Mouse (Mus musculus): ENCODE measurements around the gene Hoxa10.

Gene Hoxa10

DNA sequence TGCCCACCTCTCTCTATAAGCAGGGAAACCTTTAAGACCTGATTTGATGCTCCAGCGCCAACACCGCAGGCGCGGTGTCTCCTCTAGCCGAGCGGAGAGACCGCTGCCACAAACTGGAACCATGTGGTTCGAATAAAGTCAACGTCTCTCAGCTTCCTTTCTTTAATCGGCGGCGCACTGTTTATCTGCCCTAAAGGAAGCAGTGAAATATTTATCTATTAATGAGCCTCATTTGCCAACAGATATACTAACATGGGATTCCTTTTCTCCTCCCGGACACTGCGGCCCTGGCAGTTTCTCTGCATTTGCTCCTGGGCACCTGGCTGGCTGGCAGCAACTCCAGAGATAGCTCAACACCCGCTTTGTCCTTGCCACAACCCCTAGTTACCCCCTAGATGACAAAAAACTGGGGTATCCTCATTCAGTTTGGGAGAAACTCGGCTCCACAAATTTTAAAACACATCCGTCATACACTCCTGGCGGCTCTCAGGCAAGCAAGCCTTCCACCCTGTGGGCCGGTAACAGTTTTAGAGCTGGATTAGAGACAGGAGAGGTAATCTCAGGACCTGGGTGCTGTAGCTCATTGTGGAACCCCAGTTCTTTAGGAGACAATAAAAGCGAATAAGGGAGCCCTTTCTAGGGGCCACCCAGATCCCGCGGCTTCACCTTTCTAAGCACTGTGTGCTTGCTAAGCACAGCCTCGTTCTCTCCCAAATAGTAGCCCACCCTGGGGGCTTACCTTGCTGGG is 22.6 kb downstream of the Hoxa10 start:
- no peak for DNase-seq (ENCODE audit: low read depth, low spot score)

DNA sequence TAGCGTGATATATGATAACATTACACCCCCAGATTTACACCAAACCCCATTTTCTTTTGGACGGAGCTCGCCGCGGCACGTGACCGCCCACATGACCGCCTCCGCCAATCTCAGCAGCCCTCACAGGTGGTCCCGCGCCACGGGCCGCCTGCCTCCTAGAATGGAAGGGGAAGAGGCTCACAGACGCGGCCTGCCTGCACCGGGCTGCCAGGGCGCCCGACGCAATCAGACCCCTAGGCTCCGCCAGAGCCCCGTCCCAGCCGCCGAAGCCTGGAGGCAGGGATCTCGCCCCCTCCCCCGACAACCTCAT is 23.2 kb downstream of the Hoxa10 start:
- DNase-seq (ENCODE audit: low read depth, low spot score): no peak

DNA sequence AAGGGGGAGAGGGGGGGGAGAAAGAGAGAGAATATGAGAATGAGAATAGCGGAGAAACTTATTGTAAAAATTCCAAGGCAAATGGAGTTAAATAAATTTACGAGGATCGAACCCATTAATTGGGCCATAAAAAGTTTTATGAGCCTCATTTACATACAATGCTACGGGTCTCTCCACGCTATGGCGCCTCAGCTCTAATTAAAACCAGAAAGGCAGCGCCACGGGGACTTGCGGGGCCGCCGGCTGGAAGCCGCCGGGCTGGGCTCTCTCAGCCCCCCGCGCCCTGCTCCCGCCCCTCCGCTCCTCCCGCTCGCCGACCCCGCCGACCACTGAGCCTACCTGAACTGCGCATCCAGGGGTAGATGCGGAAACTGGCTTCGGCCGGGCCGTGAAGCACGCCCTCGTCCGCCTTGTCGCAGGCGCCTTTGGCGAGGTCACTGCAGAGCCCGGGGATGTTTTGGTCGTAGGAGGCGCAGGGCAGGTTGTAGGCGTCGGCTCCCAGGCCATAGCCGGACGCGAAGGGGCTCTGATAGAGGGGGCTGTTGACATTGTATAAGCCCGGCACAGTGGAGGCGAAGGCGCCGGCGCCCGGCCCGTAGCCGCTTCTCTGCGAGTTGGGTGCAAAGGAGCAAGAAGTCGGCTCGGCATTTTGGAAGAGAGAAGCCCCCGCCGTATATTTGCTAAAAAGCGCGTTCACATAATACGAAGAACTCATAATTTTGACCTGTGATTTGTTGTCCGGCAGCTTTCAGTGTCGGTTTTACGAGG is 23.8 kb downstream of the Hoxa10 start:
- DNase-seq (ENCODE audit: low read depth, low spot score): no peak

DNA sequence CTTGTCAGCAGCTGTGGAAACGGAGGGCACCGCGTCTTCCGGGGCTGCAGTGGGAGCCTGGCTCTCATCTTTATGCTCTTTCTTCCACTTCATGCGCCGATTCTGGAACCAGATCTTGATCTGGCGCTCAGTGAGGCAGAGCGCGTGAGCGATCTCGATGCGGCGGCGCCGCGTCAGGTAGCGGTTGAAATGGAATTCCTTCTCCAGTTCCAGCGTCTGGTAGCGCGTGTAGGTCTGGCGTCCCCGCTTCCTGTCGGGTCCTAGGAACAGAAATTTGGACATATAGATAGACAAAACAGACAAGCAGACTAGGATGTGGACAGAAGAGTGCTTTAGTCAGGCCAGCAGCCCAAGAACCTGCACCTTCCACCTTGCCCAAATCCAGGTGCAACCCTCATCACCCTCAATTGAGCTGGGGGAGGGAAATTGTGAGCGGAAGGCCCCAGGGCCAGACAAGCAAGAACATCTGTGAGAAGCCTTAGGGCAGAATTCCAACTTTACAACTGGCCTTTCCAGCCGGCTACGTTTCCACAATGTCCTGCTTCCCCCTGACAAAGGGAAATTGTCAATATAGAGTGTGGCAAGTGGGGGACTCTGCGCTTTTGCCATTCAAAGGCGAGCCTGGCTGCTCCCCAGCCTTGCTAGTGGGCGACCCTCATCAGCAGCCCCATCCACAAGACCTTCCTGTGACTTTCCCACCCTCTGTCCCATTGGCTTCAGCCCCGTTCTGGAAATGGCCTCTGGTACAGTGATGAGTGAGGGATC is 24.7 kb downstream of the Hoxa10 start:
- DNase-seq (ENCODE audit: low read depth, low spot score): no peak

DNA sequence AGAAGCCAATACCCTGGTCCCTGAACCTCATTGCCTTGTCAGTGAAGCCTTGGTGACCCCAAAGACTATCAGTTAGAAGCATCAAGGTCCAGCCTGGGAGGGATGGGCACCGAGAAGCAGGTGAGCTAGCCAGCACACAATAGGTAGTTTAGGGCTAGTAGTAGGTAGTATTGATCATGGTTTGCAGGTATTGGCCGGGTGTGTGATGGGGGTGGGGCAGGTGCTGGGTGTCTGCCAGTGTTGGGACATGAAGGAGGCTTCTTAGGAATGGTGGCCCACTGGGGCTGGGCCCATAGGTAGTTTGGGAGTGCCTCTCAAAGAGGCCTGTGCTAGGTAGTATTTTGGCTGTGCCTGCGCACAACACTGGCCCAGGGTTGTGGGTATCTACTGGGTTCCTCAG is 25.6 kb downstream of the Hoxa10 start:
- DNase-seq (ENCODE audit: low read depth, low spot score): no peak

DNA sequence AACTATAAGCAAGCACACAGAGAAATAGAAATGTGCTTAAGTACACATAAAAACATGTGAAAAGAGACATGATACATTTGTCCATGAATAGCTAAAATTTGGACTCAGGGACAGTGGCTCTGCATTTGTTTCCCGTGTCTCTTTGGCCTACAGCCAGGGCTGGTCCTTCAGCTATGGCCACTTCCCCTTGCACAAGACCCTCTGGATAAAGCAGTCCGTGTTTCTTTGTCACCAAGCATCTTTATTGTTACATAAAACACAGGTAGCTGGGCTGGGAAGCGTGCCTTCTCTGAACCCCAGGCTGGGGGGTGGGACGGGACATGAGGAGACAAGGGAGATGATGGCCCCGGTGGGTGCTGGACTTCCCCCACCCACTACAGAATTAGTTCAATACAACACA is 26.4 kb downstream of the Hoxa10 start:
- DNase-seq (ENCODE audit: low read depth, low spot score): no peak

DNA sequence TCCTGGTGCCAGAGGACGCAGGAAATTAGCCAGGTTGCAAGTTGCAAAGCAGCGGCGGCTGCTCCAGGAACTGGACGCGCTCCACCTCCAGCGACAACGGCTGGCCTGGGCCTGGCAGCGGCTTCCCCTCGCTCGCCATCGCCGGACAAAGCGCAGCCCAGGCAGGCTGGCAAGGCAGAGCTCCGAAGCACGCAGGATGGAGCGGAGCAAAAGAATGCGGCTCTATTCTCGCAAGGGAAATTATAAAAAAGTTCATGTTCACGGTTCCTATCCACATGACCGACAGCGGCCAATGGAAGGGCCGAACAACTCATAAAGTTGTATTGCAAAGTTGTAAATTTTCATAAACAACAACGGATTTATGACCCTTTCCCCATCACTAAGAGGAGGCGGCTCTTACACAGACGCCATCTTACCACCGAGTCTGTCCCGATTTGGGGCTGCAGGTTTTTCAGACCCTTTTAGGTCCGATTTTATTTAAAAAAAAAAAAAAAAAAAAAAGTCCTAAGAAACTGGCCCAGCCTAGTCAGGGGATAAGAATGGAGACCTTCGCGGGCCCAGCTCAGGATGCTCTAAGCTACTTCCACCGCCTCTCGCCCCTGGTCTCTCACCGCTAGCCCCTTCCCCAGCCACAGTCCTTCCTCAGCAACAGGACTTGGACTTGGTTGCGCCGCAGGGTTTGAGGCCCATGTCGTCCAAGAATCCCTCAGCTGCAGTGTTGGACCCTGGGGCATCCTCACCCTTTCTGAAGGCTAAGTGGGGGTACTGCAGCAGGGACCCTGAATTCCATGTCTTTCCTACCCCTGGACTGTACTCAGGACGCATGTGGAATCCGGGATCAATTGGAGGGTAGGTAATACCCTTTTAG is 27.3 kb downstream of the Hoxa10 start, which contains the start of the genes Hoxa3 and Gm28308:
TSS of gene Hoxa3 (minus strand) at position 218 of the 868 bp plus-strand sequence.
TSS of gene Gm28308 (minus strand) at position 221 of the 868 bp plus-strand sequence.
- no peak for DNase-seq (ENCODE audit: low read depth, low spot score)

DNA sequence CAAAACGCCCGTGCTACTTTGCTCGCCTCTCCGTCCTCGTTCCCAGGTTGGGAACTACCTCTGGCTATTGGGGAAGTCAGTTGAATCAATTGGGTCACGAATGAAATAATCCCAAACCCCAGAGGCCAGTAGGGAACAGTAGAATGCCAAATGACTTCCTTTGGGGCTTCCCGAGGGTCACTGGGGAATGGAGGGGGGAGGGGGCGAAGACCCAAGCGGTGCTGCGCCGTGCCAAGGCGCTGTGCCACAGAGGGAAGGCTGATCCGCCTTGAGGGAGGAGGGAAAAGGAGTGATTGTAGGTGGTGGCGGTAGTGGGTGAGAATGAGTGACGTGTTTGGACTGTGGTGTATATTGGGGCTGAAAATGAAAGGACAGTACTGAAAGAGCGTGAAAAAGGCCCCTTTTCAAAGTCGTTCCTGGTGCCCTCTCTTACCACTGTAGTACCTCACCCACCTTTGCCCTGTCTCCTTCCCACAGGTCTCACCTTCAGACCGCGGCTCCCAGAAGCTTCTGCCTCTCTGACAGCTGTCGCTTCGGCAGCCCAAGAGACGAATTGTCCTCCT is 28.0 kb downstream of the Hoxa10 start:
- no peak for DNase-seq (ENCODE audit: low read depth, low spot score)

DNA sequence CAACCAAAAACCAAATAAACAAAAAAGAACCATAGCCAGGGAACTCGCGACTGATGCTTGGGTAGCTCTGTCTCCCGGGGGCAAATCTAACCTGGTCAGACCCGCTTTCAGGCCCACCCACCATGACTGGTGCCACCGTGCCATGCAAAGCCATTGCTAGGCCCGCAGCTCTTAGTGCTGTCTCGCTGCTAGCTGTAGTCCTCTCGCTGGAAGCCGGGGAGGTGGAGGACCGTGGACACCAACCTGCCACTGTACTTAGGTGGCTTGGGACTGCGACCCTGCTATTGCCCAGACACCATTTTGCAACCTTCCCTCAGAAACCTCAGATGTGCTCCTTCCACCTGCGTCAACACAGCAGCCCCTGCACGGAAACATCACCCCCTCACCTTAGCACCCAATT is 28.7 kb downstream of the Hoxa10 start:
- DNase-seq (ENCODE audit: low read depth, low spot score): no peak

DNA sequence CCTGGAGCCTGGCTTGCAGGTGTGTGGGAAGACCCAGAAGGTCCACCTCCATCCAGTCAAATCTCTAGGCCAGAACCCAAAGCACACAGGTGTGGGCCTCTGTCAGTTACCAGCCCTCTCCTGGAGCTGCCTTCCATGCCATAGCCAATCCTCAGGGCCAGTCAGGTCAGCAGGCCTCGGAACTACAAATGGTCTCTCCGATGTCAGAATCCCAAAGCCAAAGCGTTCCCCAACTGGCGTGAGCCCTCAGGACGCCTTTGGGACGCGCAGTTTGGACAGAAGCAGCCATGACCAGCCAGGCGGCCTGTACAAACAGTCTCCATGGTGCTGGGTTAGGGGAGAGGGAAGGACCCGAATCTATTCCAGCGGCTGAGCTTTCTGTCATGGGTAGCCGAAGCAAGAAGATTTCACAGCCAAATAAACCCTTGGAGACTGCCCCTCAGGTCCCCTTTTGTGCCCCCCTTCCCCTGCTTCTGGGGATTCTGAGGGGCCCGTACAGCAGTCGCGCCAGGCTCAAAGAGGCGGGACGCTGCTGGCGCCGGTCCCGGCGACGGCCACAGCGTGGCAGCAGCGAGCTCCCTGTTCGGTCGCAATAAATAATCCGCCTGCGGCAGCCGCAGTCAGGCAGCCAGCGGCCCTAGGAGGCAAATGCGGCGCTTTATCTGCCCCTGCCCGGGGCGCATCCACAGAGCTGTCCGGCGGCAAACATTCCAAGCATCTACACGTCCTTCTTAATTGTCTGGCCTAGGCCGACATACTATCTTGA is 29.3 kb downstream of the Hoxa10 start:
- no peak for DNase-seq (ENCODE audit: low read depth, low spot score)

DNA sequence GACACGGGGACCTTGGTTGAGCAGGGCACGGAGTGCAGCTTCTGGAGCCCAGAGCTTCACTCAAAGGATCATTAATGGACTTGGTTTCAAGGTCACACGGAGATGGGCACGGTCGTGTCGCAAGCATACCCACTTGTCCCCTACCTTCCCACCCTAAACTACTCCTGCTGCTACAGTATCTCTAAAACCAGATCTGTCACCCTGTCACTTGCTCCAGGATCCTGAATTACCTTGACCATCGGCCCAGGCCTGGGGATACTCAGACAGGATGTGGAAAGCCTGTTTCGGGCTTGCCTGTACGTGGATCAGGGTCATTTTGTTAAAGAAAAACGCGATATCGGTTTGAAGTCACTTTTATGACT is 31.0 kb downstream of the Hoxa10 start:
- DNase-seq (ENCODE audit: low read depth, low spot score): no peak

DNA sequence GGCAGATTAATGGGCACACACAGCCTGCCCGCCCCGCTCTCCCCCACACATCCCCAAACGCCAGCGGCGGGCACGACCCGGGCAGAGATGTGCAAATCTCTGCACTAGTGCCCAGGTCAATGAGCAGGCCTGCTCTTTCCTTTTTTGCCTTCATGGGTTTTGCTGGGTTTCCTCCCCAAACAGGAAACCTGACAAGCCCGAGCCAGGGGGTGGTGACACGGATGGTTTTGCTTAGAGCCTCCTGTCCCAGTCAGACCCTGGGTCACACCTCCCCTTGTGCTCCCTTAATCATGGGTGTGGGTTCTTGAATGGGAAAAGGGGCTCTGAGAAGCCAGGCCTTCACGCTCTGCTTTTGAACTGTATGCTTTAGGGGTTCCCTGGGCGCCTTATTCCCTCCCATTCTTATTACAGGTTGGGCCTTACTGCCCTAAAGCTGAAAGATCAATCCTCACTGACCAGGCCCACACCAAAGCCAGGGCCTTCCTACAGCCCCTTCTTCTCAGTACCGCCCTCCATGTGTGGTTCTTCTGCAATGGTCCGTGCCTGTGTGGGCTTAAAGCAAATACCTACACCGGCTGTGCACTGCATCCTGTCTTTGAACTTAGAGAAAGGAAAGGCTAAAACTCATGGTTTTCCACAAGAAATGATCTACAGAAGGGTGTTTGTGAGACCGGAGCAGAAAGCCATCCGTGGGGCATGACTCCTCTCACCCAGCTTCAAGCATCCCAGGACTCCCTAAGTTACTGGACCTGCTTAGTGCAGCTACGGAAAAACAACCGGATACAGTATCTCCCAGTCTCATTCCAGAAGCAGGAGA is 31.6 kb downstream of the Hoxa10 start:
- DNase-seq (ENCODE audit: low read depth, low spot score): no peak

DNA sequence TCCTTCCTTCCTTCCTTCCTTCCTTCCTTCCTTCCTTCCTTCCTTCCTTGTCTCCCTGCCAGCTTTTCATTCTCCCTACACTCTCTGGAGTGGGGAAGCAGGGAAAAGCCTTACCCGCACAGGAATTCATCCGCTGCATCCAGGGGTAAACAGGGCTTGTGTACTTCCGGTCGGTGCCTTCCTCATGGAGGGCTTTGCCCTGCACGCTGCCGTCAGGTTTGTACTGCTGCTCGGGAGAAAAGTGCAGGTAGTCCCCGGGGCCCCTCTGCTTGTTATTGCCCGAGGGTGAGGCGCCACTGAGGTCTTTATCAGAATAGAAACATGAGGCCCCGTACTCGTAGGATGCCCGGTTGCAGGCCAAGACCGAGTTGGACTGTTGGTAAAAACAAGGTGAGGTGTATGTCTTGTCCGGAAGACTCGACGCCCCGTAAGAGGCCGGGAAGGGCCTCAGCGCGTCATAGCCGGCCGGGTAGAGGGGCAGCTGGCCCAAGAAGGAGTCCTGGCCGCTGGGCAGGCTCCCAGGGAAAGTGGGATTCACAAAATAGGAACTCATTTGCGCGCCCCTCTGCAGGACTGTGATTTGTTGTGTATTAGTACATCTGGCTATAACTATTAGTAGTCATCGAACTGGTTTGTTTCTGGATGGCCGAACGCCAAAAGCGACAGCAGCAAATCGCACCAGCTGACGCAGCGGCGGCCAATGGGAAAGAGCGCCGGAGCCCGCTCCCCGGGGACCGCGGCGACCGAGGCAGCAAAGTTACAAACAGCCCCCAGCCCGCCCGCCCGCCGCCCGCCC is 32.4 kb downstream of the Hoxa10 start, which contains the start of gene Hoxa6:
TSS of gene Hoxa6 (minus strand) at position 651 of the 796 bp plus-strand sequence.
- DNase-seq (ENCODE audit: low read depth, low spot score): no peak

DNA sequence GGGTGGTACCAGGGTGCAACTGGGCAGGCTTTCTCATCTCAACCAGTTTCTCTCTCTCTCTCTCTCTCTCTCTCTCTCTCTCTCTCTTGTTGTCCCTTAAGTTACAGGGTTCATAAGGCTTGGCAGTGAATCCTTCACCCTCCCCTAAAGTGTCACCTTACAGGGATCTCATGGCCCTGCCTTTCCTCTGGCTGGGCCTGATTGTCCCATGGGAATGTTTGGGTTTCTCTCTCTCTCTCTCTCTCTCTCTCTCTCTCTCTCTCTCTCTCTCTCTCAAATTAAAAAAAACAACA is 33.0 kb downstream of the Hoxa10 start:
- DNase-seq (ENCODE audit: low read depth, low spot score): no peak

DNA sequence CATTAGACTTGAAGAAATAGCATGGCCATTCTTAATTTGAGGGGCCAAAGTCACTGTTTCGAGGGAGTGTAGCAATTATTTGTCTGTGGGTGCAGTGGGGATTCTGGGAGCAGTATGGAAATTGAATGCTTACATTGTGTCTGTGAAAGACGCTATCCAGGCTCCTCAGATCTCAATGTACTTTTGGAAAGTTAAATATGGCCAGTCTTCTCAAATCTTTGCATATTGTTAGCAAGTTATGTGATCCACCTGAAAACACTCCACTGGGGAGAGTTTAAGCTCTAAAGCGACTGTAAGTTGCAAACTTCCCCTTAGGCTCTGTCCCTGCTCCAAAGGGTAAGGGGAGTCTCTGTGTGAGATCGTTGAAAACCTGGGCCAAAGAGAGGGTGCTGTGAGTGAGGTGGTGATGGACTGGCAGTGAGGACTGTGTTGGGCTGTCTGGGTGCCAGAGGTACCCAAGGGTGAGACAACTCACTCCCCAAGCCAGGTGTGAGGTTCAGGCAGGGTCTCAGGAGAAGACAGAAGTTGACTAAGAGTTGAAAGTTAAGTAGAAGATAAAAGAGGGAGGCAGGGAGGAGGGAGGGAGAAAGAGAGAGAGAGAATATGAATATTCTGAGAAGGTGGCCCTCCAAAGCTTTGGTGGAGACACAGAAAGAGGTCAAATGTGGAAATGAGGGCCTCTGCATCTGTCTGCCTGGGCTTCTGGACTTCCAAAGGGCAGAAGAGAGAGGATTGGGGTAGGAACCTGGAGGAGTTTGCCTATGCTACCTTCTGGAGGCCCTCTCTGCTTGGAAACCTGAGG is 33.6 kb downstream of the Hoxa10 start:
- no peak for DNase-seq (ENCODE audit: low read depth, low spot score)

DNA sequence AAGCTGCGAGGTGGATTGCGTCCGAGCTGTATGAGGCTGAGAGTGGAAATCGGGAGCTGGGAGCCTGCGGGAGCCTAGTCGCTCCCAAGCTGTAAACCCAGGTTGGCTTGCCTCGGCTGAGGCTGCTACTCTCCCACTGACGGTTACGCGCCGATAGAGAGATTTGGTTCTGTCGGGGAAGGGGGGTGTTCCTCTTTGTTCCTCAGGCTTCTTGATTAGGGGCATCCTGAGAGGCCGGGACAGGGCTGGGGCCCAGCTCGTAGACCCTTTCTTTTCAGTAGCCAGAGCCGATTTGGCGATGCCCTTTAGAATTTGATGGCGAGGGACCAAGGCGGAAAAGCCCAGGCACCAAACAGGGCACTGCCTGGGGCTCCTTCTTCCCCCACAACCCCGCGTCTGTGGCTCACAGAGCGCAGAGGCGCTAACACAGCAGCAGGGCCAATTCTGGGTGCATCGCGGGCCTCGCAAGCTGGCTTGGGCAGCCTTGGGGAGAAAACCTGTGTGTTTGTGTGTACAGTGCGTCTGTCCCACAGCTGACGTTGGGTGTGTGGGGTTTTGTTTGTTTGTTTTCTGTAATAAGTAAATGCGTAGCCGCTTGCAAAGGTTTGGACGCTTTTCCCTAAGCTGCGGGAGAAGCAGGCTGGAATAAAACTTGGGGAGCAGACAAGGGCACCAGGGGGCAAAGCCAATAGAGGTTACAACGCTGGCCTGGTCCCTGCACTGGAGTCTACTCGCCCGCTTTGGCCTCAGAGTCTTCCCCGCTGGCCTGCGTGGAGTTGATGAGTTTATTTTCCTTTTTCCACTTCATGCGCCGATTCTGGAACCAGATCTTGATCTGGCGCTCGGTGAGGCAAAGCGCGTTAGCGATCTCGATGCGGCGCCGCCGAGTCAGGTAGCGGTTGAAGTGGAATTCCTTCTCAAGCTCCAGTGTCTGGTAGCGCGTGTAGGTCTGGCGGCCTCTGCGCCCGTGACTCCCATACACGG is 34.7 kb downstream of the Hoxa10 start:
- DNase-seq (ENCODE audit: low read depth, low spot score): no peak

DNA sequence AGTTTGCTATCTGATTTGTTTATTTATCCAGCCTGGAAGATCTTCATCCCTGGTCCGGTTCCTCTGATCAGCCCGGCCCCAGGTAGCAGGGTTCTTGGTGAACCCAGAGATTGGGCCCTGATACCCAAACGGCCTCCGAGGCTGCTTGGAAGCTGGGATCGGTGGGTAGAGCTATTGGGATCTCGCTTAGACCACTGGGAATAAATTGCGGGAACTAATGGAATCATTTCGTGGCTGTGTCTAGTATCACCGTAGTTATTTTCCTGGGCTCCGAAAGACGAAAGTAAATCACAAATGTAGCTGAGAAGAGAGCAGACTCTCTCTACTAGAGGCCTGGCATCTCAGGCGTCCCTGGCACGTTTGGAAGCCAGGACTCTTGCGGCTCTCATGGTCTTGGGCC is 35.4 kb downstream of the Hoxa10 start:
- no peak for DNase-seq (ENCODE audit: low read depth, low spot score)
